Mouse (Mus musculus) heart, embryonic 13.5 days (tissue): ENCODE results near the gene Tbc1d20. TPM values are rescaled to one million over a fixed set of nuclear protein-coding genes. Genes with fewer than 3 reads are reported as not detected.
A peak's percentile ranks its signal among the peaks of the same experiment; 100 is the strongest.
"Not testable (repeated sequence)": the region's sequence is repeated elsewhere in the genome, so short reads cannot be mapped to it uniquely, and the experiment has no call there.

Source experiments
- ATAC-seq: fragments of 200-750 bp; cut with Nextera tagmentation; 2 replicates; pipeline ENCODE4 v1.8.0; 2017; ENCODE audit warnings: moderate TSS enrichment; ENCODE audit not compliant: insufficient number of reproducible peaks, low FRiP score, low TSS enrichment; ENCODE audit errors: extremely low read depth
- H3K27ac ChIP-seq: fragments of 300-500 bp; sonication (generic); replicated peaks from 2 replicates; pipeline ENCODE4 v1.5.1; 2015; ENCODE audit warnings: moderate library complexity, mild to moderate bottlenecking, inconsistent platforms
- H3K27me3 ChIP-seq: fragments of 300-500 bp; sonication (generic); replicated peaks from 2 replicates; pipeline ENCODE4 v1.6.1; 2015; ENCODE audit warnings: mild to moderate bottlenecking, inconsistent platforms
- H3K36me3 ChIP-seq: fragments of 300-500 bp; sonication (generic); 2 replicates; pipeline ENCODE4 v1.6.1; 2015; ENCODE audit warnings: mild to moderate bottlenecking, inconsistent platforms
- H3K4me1 ChIP-seq: fragments of 300-500 bp; sonication (generic); 2 replicates; pipeline ENCODE4 v1.6.1; 2015; ENCODE audit warnings: inconsistent platforms
- H3K4me2 ChIP-seq: fragments of 300-500 bp; sonication (generic); 2 replicates; pipeline ENCODE4 v1.6.1; 2015; ENCODE audit warnings: inconsistent platforms, mild to moderate bottlenecking, moderate library complexity
- H3K4me3 ChIP-seq: fragments of 300-500 bp; sonication (generic); 2 replicates; pipeline ENCODE4 v1.5.1; 2015; ENCODE audit warnings: moderate library complexity, mild to moderate bottlenecking, inconsistent platforms
- H3K9ac ChIP-seq: fragments of 300-500 bp; sonication (generic); 2 replicates; pipeline ENCODE4 v1.6.1; 2015; ENCODE audit warnings: inconsistent platforms, mild to moderate bottlenecking, moderate library complexity
- H3K9me3 ChIP-seq: fragments of 300-500 bp; sonication (generic); 2 replicates; pipeline ENCODE4 v1.6.1; 2016; ENCODE audit warnings: inconsistent platforms
- WGBS: fragments of 180-500 bp; shearing (Covaris S2); methylation state at CpG from one replicate; pipeline ENCODE4 v1.1.7; 2015; ENCODE audit warnings: mixed read lengths; 5-methylcytosine and 5-hydroxymethylcytosine counted together
- polyA plus RNA-seq: library from polyadenylated mRNA; unstranded; fragments of >200 nt; fragmentation: Nextera tagmentation; extraction: Ambion mirVana; gene quantifications from 2 replicates; pipeline ENCODE4 v1.2.1, GENCODE M21; 2015

Tbc1d20 gene
- polyA plus RNA-seq, 1 experiment from 2014 or later, result 29.1 TPM

DNA sequence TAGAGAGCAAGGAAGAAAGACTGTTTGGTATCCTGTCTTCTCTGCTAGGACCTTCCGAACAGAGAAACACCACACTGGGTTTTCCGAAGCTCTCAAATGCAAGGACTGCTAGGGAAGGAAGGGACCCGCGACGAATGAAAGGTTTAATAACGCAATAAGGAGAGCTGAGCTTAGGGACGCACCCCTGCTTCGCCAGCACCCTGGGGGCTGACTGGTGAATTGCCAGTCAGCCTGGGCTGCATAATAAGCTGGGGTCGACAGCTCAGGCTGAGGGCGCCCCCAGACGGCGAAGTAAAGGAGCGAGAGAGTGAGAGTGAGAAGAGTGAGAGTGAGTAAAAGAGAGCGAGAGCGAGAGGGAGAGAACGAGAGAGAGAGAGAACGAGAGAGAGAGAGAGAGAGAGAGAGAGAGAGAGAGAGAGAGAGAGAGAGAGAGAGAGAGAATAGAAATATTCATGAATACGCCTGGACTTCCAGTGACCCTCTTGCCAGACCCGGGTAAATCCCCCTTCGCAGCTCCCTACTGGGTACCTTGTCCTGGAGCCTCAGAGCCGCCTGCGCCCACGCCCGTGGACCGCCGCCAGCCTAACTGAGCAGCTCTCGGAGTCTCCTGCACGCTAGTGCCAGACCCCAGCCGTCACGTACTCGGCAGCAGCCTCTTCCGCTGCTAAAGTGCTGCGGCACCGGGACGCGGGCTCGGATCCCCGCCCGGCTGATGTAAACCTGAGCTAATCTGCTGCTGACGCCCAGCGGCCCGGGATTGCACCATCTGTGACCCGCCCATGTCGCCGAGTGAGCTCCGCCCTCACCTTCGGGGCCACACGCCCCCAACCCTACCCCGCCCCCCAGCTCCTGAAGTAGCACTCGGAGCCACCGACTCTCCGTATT lies 49.9 kb downstream of the Tbc1d20 start, which contains the start of gene Trib3:
Trib3 (minus strand) TSS at position 704 of the 885 bp plus-strand sequence.
- peak; percentile 82 for ATAC-seq
- Histone ChIP-seq H3K9me3 (no peaks in the 10 kb centered on the region), H3K4me2 (peak within 1 kb of the TSS; percentile 81), H3K4me3 (peak within 1 kb of the TSS; percentile 64), H3K9ac (peak within 1 kb of the TSS; percentile 77), H3K36me3 (no peaks in the 10 kb centered on the region), H3K4me1 (peaks cover 34% of the 10 kb centered on the region), H3K27ac (peak within 1 kb of the TSS; percentile 55), H3K27me3 (no peaks in the 10 kb centered on the region)
- under 1% methylated on average over 52 of the region's 52 CpGs for WGBS

- Histone ChIP-seq H3K4me2 (peak overlapping the region; percentile 81), H3K4me1 (peaks cover 38% of the 10 kb centered on the region), H3K27ac (peak overlapping the region; percentile 55), H3K36me3 (no peaks in the 10 kb centered on the region), H3K9me3 (no peaks in the 10 kb centered on the region), H3K27me3 (no peaks in the 10 kb centered on the region), H3K9ac (peak overlapping the region; percentile 77), H3K4me3 (peak overlapping the region; percentile 64)
- 6% methylated on average over 10 of the region's 10 CpGs for WGBS
- 0 out of 2 replicates have a peak, but pooled peaks have one; percentile 19 for ATAC-seq
Measured at GRCm38 (mm10) chr2:152344361-152344760, 50.7 kb downstream of the Tbc1d20 start.

DNA sequence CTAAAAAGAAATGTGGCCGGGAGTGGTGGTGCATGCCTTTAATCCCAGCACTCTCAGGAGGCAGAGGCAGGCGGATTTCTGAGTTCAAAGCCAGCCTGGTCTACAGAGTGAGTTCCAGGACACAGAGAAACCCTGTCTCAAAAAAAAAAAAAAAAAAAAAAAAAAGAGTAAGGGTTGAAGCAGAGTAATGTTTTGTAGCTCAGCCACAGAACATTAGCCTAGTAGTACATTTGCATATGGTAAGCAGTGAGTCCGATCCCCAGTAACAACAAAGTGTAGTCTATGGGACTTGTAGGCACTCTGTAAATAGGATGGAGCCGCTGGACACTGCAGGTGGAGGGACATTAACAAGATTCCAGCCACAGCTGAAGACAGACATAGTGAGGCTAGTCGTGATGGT lies 51.3 kb downstream of the Tbc1d20 start:
- no peaks in the 10 kb centered on the region for H3K27me3 ChIP-seq
- H3K9me3 ChIP-seq, result no peaks in the 10 kb centered on the region
- peak overlapping the region; percentile 81 for H3K4me2 ChIP-seq
- peaks cover 44% of the 10 kb centered on the region for H3K4me1 ChIP-seq
- no peaks in the 10 kb centered on the region for H3K36me3 ChIP-seq
- no peak overlapping the region for H3K4me3 ChIP-seq
- 0 out of 2 replicates have a peak overlapping the region, but pooled peaks have one; percentile 55 for H3K27ac ChIP-seq
- ATAC-seq, result no peak
- WGBS, result 62% methylated on average over 5 of the region's 5 CpGs
- peak overlapping the region; percentile 77; the same call in 1 of the 2 replicates for H3K9ac ChIP-seq

DNA sequence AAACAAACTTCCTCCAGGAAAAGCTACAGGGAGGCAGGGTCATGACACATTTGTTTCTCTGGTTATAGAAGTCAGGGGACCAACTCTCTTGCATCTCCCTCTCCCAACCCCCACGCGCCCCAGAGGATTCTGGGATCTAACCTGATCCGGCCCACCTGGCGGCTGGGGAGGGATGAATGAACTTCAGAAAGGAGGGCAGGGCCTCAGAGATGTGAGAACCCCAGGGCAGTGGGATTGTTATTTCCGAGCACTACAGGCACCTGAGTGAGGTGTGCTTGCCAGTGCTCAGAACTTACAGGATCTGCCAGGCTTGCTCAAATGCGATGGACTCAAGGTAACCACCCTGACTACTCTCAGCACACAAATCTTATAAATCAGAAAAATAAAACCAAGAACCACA lies 51.8 kb downstream of the Tbc1d20 start:
- Histone ChIP-seq H3K27me3 (no peaks in the 10 kb centered on the region), H3K9ac (no peak overlapping the region), H3K4me1 (peaks cover 46% of the 10 kb centered on the region), H3K36me3 (no peaks in the 10 kb centered on the region), H3K9me3 (no peaks in the 10 kb centered on the region), H3K27ac (no peak overlapping the region), H3K4me3 (no peak overlapping the region), H3K4me2 (0 out of 2 replicates have a peak overlapping the region, but pooled peaks have one; percentile 81)
- no peak for ATAC-seq
- 68% methylated on average over 6 of the region's 6 CpGs for WGBS

- ATAC-seq, result no peak
- H3K27me3 ChIP-seq, result no peaks in the 10 kb centered on the region
- no peak overlapping the region for H3K4me3 ChIP-seq
- 17% methylated on average over 9 of the region's 9 CpGs for WGBS
- H3K36me3 ChIP-seq, result no peaks in the 10 kb centered on the region
- peaks cover 51% of the 10 kb centered on the region for H3K4me1 ChIP-seq
- no peaks in the 10 kb centered on the region for H3K9me3 ChIP-seq
- H3K4me2 ChIP-seq, result peak overlapping the region; percentile 42; the same call in 1 of the 2 replicates
- H3K27ac ChIP-seq, result peak overlapping the region; percentile 65
- H3K9ac ChIP-seq, result 0 out of 2 replicates have a peak overlapping the region, but pooled peaks have one; percentile 6
Measured at GRCm38 (mm10) chr2:152346776-152347465, 53.3 kb downstream of the Tbc1d20 start.

GRCm38 (mm10) chr2:152347722-152348121 lies 54.1 kb downstream of the Tbc1d20 start:
- no peaks in the 10 kb centered on the region for H3K27me3 ChIP-seq
- H3K9ac ChIP-seq, result no peak overlapping the region
- no peaks in the 10 kb centered on the region for H3K9me3 ChIP-seq
- no peak overlapping the region for H3K4me2 ChIP-seq
- no peak overlapping the region for H3K4me3 ChIP-seq
- H3K27ac ChIP-seq, result peak overlapping the region; percentile 65; the same call in 1 of the 2 replicates
- no peak for ATAC-seq
- 78% methylated on average over 2 of the region's 2 CpGs for WGBS
- H3K36me3 ChIP-seq, result no peaks in the 10 kb centered on the region
- peaks cover 51% of the 10 kb centered on the region for H3K4me1 ChIP-seq

DNA sequence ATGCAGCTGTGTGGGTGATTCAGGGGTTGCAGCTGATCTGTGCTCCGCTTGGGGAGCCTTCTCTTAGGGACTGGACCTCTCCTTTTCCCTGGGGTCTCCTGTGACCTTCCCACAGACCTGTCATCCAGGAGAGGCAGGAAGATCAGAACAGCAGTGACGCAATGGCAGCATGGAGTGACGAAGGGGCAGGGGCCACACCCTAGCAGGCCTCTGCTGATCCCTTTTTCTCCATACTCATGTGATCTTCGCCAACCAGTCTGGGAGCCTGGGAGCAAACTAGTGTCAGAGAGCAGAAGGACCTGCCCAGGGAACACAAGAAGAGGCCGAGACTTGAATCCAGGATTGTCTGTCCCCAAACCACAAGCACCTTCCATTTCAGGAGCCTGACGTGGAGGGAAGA lies 55.6 kb downstream of the Tbc1d20 start:
- Histone ChIP-seq H3K9me3 (no peaks in the 10 kb centered on the region), H3K27me3 (no peaks in the 10 kb centered on the region), H3K4me3 (no peak overlapping the region), H3K4me1 (peaks cover 44% of the 10 kb centered on the region), H3K4me2 (no peak overlapping the region; the same call in 1 of the 2 replicates), H3K36me3 (no peaks in the 10 kb centered on the region), H3K9ac (0 out of 2 replicates have a peak overlapping the region, but pooled peaks have one; percentile 21), H3K27ac (peak overlapping the region; percentile 39)
- 77% methylated on average over 6 of the region's 6 CpGs for WGBS
- ATAC-seq, result peak; percentile 61

DNA sequence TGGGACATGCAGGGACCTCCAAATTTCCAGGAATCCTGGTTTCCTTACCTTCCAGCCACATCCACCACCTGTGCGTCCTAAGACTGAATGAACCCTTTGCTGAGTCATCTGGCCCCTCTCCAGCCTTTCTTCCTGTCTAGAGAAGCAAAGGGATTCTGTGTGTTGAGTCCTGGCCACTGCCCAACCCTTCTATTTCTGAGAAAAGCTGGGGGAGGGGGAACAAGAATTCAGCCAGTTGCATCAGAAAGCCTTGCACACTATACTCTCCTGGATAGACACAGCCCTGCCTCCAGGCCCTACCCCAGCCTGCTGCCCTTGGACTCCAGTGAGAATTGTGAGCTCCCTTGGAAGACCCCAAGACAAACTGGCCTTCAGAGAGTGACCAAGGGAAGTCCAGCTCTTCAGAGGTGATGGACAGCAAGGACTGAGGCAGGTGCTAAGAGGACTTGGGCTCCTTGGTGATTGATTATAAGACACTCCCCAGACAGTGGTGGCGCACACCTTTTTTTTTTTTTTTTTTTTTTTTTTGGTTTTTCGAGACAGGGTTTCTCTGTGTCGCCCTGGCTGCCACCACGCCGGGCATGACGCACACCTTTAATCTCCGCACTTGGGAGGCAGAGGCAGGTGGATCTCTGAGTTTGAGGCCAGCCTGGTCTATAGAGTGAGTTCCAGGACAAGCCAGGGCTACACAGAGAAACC lies 56.4 kb downstream of the Tbc1d20 start:
- Histone ChIP-seq H3K36me3 (no peaks in the 10 kb centered on the region), H3K9ac (peak overlapping the region; percentile 21; the same call in 1 of the 2 replicates), H3K4me1 (peaks cover 36% of the 10 kb centered on the region), H3K4me3 (no peak overlapping the region), H3K27ac (peak overlapping the region; percentile 39; the same call in 1 of the 2 replicates), H3K4me2 (no peak overlapping the region; the same call in 1 of the 2 replicates), H3K27me3 (no peaks in the 10 kb centered on the region), H3K9me3 (no peaks in the 10 kb centered on the region)
- WGBS, result 74% methylated on average over 8 of the region's 8 CpGs
- 0 out of 2 replicates have a peak, but pooled peaks have one; percentile 28 for ATAC-seq

DNA sequence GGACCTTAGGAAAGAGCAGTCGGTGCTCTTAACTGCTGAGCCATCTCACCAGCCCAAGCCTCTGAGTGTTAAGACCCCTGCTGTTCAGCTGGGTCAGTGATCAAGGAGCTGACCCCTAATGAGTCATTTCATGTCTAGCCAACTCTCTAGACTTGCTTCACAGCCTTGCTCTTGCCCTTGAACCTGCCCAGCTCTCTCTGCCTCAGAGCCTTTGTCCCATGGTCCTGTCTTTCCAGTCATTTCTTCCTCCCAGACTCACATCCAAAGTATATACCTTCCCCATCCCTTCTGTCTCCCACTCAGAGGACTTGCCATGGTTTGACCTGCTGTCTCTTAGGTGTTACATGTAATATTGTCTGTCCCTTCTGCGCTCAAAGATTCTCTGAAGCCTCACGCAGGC lies 63.6 kb downstream of the Tbc1d20 start:
- Histone ChIP-seq H3K4me3 (no peak overlapping the region), H3K27ac (no peak overlapping the region), H3K36me3 (no peaks in the 10 kb centered on the region), H3K4me2 (no peak overlapping the region), H3K27me3 (no peaks in the 10 kb centered on the region), H3K9me3 (no peaks in the 10 kb centered on the region), H3K9ac (no peak overlapping the region), H3K4me1 (peaks cover 22% of the 10 kb centered on the region)
- 86% methylated on average over 3 of the region's 3 CpGs for WGBS
- no peak for ATAC-seq

GRCm38 (mm10) chr2:152358977-152359376 lies 65.3 kb downstream of the Tbc1d20 start:
- not testable (repeated sequence) for H3K4me3 ChIP-seq, H3K4me2 ChIP-seq, H3K27me3 ChIP-seq, H3K9me3 ChIP-seq, ATAC-seq, H3K9ac ChIP-seq, H3K27ac ChIP-seq, H3K36me3 ChIP-seq
- H3K4me1 ChIP-seq, result peaks cover 30% of the 10 kb centered on the region
- WGBS, result 81% methylated on average over 5 of the region's 5 CpGs

GRCm38 (mm10) chr2:152359616-152360015 lies 66.0 kb downstream of the Tbc1d20 start:
- Histone ChIP-seq H3K4me3 (no peak overlapping the region), H3K27ac (no peak overlapping the region), H3K9ac (no peak overlapping the region), H3K4me2 (no peak overlapping the region), H3K9me3 (no peaks in the 10 kb centered on the region), H3K36me3 (no peaks in the 10 kb centered on the region), H3K4me1 (peaks cover 31% of the 10 kb centered on the region), H3K27me3 (no peaks in the 10 kb centered on the region)
- WGBS, result 43% methylated on average over 5 of the region's 5 CpGs
- no peak for ATAC-seq
